Mouse (Mus musculus) left cerebral cortex, adult 2 months (tissue): Measurements from ENCODE around the gene Tead3. TPM values are rescaled to one million over a fixed set of nuclear protein-coding genes. Genes with fewer than 3 reads are reported as not detected.

ENCODE experiments used
- DNase-seq, 2 experiments: peaks; one replicate each; pipeline ENCODE4 v3.0.0; 2021 to 2022; ENCODE audit warnings: low spot score in 2 of 2, mixed read lengths in 1 of 2; ENCODE audit errors: extremely low spot score in 1 of 2
- H3K27ac ChIP-seq: fragments of 200-600 bp; 2 replicates; pipeline ENCODE4 v1.8.1; 2022
- H3K4me3 ChIP-seq: fragments of 200-600 bp; 2 replicates; pipeline ENCODE4 v1.8.1; 2022
- CTCF ChIP-seq: fragments of 200-600 bp; IDR thresholded peaks from 2 replicates; pipeline ENCODE4 v1.8.1; 2022; ENCODE audit warnings: antibody characterized with exemption, mild to moderate bottlenecking, moderate library complexity
- intact Hi-C: fragments of 180-260 bp; cut with DNase I; formaldehyde crosslinking; loops from one replicate; pipeline ENCODE4 v1.15.1; 2025
- long read RNA-seq, 2 experiments: library from polyadenylated mRNA; stranded (forward); transcript quantifications; one replicate each; pipeline ENCODE4 v2.0.0; 2021; ENCODE audit warnings: borderline mapping rate in 2 of 2
- total RNA-seq, 2 experiments: library from RNA; stranded (reverse); gene quantifications; 2 replicates each; pipeline ENCODE4 v1.2.3; 2021

Tead3 gene
- total RNA-seq = 1 to 10 TPM; 2.9 to 3.0 TPM
- long read RNA-seq, experiment 1, partial matches to known transcripts = 1 of 2 reads
- long read RNA-seq, experiment 1, other reads (novel, unspliced or antisense) = 1 of 2 reads
- long read RNA-seq, experiment 2, partial matches to known transcripts = 0 of 3 reads
- long read RNA-seq, experiment 2, other reads (novel, unspliced or antisense) = 3 of 3 reads

DNA sequence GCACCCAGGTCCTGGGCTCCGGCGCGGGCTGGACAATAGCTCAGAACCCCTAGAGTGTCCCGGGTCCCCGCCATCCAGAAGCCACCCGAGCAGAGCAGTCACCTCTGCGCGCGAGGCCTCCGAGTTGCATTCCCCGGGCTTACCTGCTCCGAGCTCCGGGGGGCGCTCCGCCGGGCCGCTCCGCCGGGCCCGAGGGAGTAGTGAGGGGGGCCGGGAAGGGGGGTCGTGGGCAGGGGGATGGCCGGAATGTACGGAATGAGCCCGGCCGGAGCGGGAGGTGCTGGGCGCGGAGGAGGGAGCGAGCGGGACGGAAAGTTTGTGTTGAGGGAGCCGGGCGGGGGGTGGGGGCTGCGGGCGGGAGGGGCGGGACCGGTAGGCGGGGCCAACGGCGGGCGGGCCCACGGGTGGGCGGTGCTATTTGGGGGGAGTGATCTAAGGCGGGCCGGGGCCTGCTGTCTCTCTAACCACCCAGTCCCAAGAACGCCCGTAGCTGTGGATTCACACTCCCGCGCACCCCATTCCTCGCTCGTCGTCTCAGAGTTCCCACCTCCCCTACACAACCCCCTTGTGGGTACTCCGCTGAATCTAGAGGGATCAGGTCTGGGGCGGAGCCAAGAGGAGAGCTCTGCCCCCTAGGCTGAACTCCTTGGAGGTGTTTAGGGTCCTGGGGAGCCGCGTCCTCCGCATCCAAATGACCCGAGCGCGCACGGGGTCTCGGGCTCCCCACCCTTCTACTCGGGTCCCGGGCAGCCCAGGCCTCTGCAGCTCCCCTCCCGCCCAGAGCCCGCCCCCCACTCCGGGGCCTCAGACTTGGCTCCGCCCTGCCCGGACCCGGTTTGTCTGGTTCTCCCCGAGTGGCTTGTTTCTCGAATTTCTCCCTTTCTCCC is at the start of gene Tead3:
TSS of gene Tead3 (minus strand) at position 352 of the 887 bp plus-strand sequence.
- DNase-seq = peak in 1 of 2 experiments; percentile 38
- intact Hi-C loops = no loop called here

GRCm38 (mm10) chr17:28394994-28395393 is 44.4 kb upstream of the Tead3 start:
- intact Hi-C loops = no loop called here
- no peak for TF ChIP-seq CTCF
- DNase-seq = no peak
- Histone ChIP-seq H3K27ac (no peak overlapping the region), H3K4me3 (no peak overlapping the region)

More for the DNA sequence above, at the start of gene Tead3:
- no peak within 1 kb of the TSS for H3K27ac ChIP-seq
- TF ChIP-seq CTCF = no peak; the same call in 1 of the 2 replicates
- H3K4me3 ChIP-seq = peak within 1 kb of the TSS; percentile 52

DNA sequence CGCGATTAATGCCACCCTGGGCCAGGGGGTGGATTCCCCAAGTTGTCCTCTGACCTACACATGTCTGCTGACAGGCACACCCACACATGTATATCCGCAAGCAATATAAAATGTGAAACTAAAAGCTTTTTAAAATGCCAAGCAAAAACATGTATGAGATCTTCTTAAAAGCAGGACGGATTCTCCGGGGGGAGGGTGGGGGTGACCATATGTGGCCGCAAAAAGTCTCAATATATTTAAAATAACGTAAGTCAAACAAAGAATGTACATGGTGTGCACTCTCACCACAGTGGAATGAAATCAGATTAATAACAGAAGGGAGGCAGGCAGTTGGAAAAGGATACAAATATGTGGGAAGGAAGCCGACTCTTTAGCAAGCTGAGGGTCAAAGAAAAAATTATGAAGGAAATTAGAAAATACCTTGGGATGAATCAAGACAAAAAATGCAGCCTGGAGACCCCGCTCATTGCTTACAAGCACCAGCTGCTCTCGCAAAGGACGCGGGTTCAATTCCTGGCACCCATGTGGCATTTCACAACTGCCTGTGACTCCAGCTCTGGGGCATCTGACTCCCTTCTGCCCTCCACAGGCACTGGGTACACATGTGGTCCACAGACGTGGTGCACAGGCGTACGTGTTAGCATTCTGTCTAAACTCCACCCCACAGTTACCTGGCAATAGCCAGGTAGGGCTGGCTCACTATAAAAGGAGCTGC is 43.6 kb upstream of the Tead3 start:
- Histone ChIP-seq H3K27ac (no peak overlapping the region), H3K4me3 (no peak overlapping the region)
- intact Hi-C loops = no loop called here
- TF ChIP-seq CTCF = no peak
- no peak for DNase-seq

GRCm38 (mm10) chr17:28391568-28392432 is 41.2 kb upstream of the Tead3 start:
- H3K4me3 ChIP-seq = no peak overlapping the region
- intact Hi-C loops = no loop called here
- no peak for DNase-seq
- H3K27ac ChIP-seq = no peak overlapping the region
- TF ChIP-seq CTCF = no peak

DNA sequence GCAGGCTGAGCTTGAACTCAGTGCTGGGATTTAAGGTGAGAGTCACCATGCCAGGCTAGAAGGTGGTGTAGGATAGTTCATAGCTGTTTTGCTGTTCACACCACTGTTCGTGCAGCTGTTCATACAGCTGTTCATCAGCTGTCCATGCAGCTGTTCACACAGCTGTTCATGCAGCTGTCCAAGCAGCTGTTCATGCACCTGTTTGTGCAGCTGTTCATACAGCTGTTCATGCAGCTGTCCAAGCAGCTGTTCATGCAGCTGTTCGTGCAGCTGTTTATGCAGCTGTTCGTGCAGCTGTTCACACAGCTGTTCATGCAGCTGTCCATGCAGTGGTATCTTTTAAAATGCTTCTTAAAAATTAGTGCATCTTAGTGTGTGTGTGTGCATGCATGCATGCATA is 37.9 kb upstream of the Tead3 start:
- H3K27ac ChIP-seq = no peak overlapping the region
- no peak for TF ChIP-seq CTCF
- no peak for DNase-seq
- intact Hi-C loops = no loop called here
- H3K4me3 ChIP-seq = no peak overlapping the region

DNA sequence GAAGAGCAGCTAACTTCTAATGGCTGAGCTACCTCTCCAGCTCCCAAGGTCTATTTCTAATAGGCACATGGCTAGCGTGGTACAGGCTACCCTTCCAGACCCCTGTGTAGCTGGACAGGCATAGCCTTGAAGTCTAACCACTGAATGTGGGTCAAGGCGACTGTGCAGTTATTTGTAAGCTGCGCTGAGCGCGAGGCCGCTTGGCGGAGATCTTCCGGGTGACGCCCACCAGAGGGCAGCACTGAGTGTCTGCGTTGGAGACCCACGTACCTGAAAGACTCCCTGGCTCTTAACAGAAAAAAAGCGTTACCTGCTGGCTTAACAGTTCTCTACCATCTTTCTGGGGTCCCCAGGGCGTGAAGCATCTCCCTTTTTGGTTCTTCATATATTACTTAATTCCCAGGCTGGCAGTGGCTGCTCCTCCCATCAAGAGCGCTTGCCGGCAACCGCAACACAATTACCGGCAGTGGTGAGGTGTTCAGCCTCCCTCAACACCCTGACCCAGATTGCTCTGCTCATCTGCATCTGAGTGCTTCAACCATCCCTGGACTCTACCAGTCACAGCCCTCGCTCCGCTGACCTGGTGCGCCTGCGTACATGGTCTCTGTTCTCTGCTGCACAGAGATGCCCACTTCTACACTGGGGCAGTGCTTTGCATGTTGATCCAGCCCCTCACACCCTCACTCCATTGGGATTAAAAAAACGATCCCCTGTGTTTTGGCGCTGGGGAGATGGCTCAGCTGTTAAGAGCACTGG is 35.7 kb upstream of the Tead3 start:
- intact Hi-C loops = loop anchor here (1.0 kb wide), 1 partner anchor 142 kb away; no protein-coding TSS in a partner anchor
- Histone ChIP-seq H3K4me3 (peak overlapping the region; percentile 35), H3K27ac (no peak overlapping the region)
- peak; percentile 96 for TF ChIP-seq CTCF
- DNase-seq = peak; percentile 78 to 86

DNA sequence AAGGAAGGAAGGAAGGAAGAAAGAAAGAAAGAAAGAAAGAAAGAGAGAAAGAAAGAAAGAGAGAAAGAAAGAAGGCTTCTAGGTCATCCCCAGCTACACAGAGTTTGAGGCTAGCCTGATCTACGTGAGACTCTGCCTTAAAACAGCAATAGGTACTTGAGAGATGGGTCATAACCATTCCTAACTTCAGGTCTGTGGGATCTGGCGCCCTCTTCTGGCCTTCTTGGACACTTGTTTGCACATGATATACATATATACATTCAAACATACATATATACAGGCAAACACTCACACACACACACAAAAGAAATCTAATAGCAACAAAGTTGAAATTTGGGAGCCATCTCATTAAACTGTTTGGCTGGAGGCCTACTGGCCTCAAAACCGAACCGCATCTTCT is 33.7 kb upstream of the Tead3 start:
- peak; percentile 34 for TF ChIP-seq CTCF
- Histone ChIP-seq H3K4me3 (no peak overlapping the region), H3K27ac (no peak overlapping the region)
- DNase-seq = no peak
- intact Hi-C loops = no loop called here

DNA sequence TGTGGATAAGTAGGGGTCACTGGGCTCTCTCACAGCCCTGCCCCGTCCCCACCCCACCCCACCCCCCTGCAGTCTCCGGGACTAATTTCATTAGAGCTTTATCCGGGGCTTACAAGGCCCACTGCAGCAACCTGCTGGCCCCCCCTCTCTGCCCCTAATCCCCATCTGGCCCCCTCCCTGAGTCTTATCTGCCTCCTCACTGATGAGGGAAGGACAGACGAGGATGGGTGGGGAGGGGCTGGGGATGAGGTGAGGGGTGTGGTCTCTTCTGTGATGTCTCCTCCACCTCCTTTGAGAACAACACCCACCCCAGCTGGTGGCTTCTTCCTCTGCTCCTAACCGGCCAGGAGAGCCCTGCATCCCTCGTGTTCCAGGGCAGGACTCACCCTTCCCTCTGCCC is 29.6 kb upstream of the Tead3 start:
- intact Hi-C loops = no loop called here
- H3K27ac ChIP-seq = no peak overlapping the region
- TF ChIP-seq CTCF = no peak
- DNase-seq = no peak
- H3K4me3 ChIP-seq = no peak overlapping the region

- no peak for TF ChIP-seq CTCF
- Histone ChIP-seq H3K4me3 (no peak overlapping the region), H3K27ac (no peak overlapping the region)
- intact Hi-C loops = no loop called here
- DNase-seq = no peak
Observed at GRCm38 (mm10) chr17:28375592-28376061, 25.0 kb upstream of the Tead3 start.

GRCm38 (mm10) chr17:28374494-28374893 is 23.9 kb upstream of the Tead3 start:
- no peak for DNase-seq
- TF ChIP-seq CTCF = no peak
- intact Hi-C loops = no loop called here
- H3K4me3 ChIP-seq = no peak overlapping the region
- H3K27ac ChIP-seq = no peak overlapping the region
